Mouse (Mus musculus) left cerebral cortex, postnatal 14 days (tissue): Measurements from ENCODE around the gene Sirt5. TPM values are rescaled to one million over a fixed set of nuclear protein-coding genes. Genes with fewer than 3 reads are reported as not detected.
A peak's percentile ranks its signal among the peaks of the same experiment; 100 is the strongest.

Source experiments
- DNase-seq, 2 experiments: peaks; one replicate each; pipeline ENCODE4 v3.0.0; 2021 to 2022; ENCODE audit warnings: low spot score in 2 of 2, mixed read lengths in 1 of 2
- intact Hi-C: fragments of 180-260 bp; cut with DNase I; formaldehyde crosslinking; loops from one replicate; pipeline ENCODE4 v1.15.1; 2025
- total RNA-seq, 2 experiments: library from RNA; stranded (reverse); gene quantifications; 2 replicates each; pipeline ENCODE4 v1.2.3; 2021

Gene Sirt5
- total RNA-seq, 2 experiments from 2014 or later = 16.3 to 18.7 TPM

GRCm38 (mm10) chr13:43365825-43366184 is 509 bp downstream of the Sirt5 start:
- intact Hi-C loops = loop anchor here (2.0 kb wide), 1 partner anchor 61 kb away; the partner anchor contains the start of gene Gfod1
- DNase-seq = no peak

DNA sequence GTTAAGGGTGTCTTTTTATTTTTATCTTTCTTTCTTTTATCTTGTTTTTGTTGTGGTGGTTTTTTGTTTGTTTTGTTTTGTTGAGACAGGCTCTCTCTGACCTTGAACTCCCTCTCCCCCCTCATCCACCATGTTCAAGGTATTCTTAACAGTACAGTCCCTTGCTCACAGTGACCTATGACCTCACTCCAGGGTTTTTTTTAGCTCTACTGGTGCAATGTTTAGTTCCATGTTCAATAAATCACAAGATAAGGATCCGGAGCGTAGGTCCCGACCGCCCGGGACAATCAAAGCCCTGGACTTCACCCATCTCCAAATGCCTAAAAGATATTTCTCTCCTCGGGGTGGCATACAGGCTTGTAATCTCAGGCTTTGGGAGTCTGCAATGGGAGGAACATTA is 4.8 kb downstream of the Sirt5 start:
- intact Hi-C loops = no loop called here
- no peak for DNase-seq

GRCm38 (mm10) chr13:43372892-43373291 is 7.6 kb downstream of the Sirt5 start:
- no peak for DNase-seq
- intact Hi-C loops = no loop called here

GRCm38 (mm10) chr13:43374205-43374604 is 8.9 kb downstream of the Sirt5 start:
- intact Hi-C loops = no loop called here
- DNase-seq = no peak

GRCm38 (mm10) chr13:43374918-43375432 is 9.7 kb downstream of the Sirt5 start:
- no peak for DNase-seq
- intact Hi-C loops = no loop called here

DNA sequence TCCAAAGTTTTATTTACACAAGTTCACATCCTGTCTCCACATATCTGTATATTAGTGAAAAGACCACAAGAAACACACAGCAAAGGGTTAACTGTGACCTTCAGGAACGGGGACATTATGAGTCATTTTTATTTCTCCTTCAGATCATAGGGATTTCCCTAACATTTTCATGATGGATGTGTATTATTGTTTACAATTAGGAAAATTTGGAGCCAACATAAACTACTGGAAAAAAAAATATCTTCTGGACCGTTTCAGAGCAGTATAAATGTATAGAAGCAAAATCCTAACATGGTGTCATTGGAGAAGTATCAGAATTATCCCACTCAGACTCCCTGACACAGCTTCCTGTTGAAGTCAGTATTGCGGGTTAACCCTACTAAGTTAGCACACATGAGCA is 14.7 kb downstream of the Sirt5 start:
- intact Hi-C loops = loop anchor here (5.0 kb wide), 1 partner anchor 198 kb away; no protein-coding TSS in a partner anchor
- no peak for DNase-seq

DNA sequence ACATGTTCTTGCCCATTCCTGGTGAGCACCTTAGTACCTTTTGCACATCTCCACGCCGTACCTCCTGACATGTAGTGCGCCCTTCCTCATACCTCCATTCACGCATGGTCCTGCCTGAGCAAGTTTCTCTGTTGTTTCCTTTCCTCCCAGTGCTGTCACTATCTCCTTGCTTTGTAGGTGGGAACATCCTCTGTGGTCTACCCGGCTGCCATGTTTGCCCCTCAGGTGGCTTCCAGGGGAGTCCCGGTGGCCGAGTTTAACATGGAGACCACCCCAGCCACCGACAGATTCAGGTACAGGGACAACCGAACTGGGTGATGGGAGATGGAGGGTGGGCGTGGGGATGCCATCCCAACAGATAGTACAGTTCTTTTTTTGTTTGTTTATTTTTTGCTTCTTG is 20.0 kb downstream of the Sirt5 start:
- intact Hi-C loops = no loop called here
- DNase-seq = no peak

- intact Hi-C loops = loop anchor here (5.0 kb wide), 2 partner anchors 95 to 225 kb away; partner anchors contain the start of genes Gfod1 and Tbc1d7
- DNase-seq = no peak
Measured at GRCm38 (mm10) chr13:43397700-43398296, 32.5 kb downstream of the Sirt5 start.

DNA sequence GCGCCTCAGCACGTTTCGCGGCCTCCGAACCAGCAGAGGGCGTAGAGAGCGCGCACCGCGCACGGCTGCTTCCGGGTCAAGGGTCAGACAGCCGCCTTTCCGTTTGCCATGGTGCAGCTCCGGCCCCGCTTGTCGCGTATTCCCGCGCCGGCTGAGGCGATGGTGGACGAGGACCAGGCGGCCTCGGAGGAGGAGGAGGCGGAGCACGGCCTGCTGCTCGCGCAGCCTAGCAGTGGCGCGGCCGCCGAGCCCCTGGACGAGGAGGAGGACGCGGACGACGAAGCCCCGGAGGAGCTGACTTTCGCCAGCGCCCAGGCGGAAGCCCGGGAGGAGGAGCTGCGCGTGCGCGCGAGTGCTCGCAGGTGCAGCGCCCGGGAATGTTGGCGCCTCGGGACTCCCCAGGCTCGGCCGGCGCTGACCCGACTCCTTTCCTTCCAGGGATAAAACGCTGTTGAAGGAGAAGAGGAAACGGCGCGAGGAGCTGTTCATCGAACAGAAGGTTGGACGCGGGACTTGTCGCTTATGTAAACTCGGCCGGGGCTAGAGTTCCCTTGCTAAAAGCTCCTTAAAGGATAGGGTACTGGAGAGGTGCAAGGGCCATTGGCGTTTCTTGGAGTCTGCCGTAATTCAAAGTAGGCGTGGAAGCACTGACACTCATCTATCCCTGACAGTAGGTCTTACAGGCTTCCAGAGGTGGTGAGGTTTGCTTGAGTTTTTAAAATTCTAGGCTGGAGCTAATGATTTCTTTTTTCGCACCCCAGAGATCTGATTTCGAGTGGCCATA is 33.2 kb downstream of the Sirt5 start, which contains the start of gene Nol7:
Gene Nol7 (plus strand): TSS at position 94 of the 784 bp plus-strand sequence.
- intact Hi-C loops = loop anchor here (5.0 kb wide), 2 partner anchors 96 to 226 kb away; partner anchors contain the start of genes Gfod1 and Tbc1d7
- DNase-seq = peak; percentile 96 to 97

- intact Hi-C loops = loop anchor here (5.0 kb wide), 2 partner anchors 97 to 227 kb away; partner anchors contain the start of genes Gfod1 and Tbc1d7
- no peak for DNase-seq
Measured at GRCm38 (mm10) chr13:43399576-43399975, 34.3 kb downstream of the Sirt5 start.

- no peak for DNase-seq
- intact Hi-C loops = no loop called here
Measured at GRCm38 (mm10) chr13:43412311-43412710, 47.0 kb downstream of the Sirt5 start.

DNA sequence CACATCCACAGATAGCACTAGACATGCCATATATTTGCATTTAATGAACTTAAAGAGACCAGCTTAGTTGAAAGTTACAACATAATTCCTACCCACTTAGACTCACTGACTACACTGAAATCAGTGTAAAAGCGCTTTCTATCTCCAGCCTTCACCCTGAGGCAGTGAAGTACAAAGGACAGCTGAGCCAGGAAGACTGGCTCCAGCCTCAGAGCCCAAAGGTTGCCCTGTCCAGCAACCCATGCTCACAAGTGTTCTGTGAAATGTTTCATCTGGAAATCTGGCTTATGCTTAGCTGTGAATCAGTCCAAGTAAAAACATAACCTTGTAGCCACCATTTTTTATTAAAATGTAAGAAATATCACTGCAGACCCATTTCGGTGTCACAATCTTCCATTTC is 48.3 kb downstream of the Sirt5 start:
- intact Hi-C loops = no loop called here
- no peak for DNase-seq

GRCm38 (mm10) chr13:43415249-43415648 is 50.0 kb downstream of the Sirt5 start:
- no peak for DNase-seq
- intact Hi-C loops = no loop called here

- no peak for DNase-seq
- intact Hi-C loops = no loop called here
Measured at GRCm38 (mm10) chr13:43428436-43428835, 63.1 kb downstream of the Sirt5 start.

DNA sequence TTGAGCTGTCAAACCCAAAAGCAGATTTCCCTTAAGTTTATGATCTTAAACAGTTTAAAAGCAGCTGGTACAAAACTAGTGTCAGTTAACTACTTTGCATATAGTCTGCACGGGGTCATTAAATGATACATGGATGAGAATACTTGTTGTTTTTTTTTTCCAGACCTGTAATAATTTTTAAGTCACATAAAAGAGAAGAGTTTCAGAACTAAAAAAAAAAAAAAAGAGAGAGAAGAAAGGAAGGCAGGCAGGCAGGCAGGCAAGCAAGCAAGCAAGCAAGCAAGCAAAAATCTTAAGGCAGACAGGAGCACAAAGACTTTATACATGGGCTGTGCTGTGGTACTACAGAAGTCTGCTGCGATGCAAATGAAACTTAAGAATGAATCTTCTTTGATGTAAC is 68.1 kb downstream of the Sirt5 start:
- intact Hi-C loops = no loop called here
- DNase-seq = no peak

DNA sequence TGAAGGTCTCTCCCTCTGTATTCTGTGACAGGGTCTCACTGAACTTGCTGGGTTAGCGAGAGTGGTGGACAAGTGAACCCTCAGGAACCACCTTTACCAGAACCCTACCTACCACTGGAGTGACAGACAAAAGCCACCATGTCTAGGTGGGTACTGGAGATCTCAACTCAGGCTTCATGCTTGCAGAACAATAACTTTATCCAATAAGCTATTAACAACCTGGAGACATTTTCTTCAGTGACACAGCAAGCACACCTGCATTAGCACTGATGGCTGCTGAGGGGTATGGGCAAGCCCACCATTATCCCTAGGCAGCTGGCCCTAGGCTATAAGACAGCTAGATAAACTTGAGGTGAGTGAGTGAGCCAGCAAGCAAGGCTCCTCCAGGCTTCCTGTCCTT is 75.1 kb downstream of the Sirt5 start:
- intact Hi-C loops = no loop called here
- DNase-seq = no peak

GRCm38 (mm10) chr13:43442551-43442950 is 77.3 kb downstream of the Sirt5 start:
- peak in 1 of 2 experiments; percentile 10 for DNase-seq
- intact Hi-C loops = no loop called here

GRCm38 (mm10) chr13:43443706-43444105 is 78.4 kb downstream of the Sirt5 start:
- DNase-seq = no peak
- intact Hi-C loops = no loop called here

GRCm38 (mm10) chr13:43444717-43445116 is 79.4 kb downstream of the Sirt5 start:
- intact Hi-C loops = no loop called here
- DNase-seq = no peak
